Mouse (Mus musculus) cerebellum, adult 8-10 months (tissue): Measurements from ENCODE around the gene Tmbim4.
A peak's percentile ranks its signal among the peaks of the same experiment; 100 is the strongest.

ENCODE experiments used
- DNase-seq: peaks from one replicate; pipeline ENCODE4 v3.0.0; 2022

The Tmbim4 gene

GRCm38 (mm10) chr10:120201131-120201921 is at the start of gene Tmbim4:
TSS of gene Tmbim4 (plus strand) at chr10:120201590.
- DNase-seq = peak; percentile 5

- DNase-seq = no peak
These were observed 49.7 kb upstream of the Tmbim4 start for GRCm38 (mm10) chr10:120151672-120152071.

GRCm38 (mm10) chr10:120153911-120154310 is 47.5 kb upstream of the Tmbim4 start:
- no peak for DNase-seq

GRCm38 (mm10) chr10:120160533-120160932 is 40.9 kb upstream of the Tmbim4 start:
- no peak for DNase-seq

GRCm38 (mm10) chr10:120162840-120163239 is 38.5 kb upstream of the Tmbim4 start:
- DNase-seq = no peak

- no peak for DNase-seq
These were observed 37.9 kb upstream of the Tmbim4 start for GRCm38 (mm10) chr10:120163490-120163889.

GRCm38 (mm10) chr10:120164931-120165792 is 36.2 kb upstream of the Tmbim4 start:
- DNase-seq = no peak

GRCm38 (mm10) chr10:120165793-120166503 is 35.4 kb upstream of the Tmbim4 start:
- DNase-seq = no peak

- no peak for DNase-seq
These were observed 33.3 kb upstream of the Tmbim4 start for GRCm38 (mm10) chr10:120168070-120168469.

- no peak for DNase-seq
These were observed 32.3 kb upstream of the Tmbim4 start for GRCm38 (mm10) chr10:120169064-120169463.

- DNase-seq = no peak
These were observed 31.5 kb upstream of the Tmbim4 start for GRCm38 (mm10) chr10:120169841-120170240.

- no peak for DNase-seq
These were observed 31.1 kb upstream of the Tmbim4 start for GRCm38 (mm10) chr10:120170277-120170676.

GRCm38 (mm10) chr10:120171340-120171739 is 30.1 kb upstream of the Tmbim4 start:
- no peak for DNase-seq

- DNase-seq = no peak
These were observed 27.1 kb upstream of the Tmbim4 start for GRCm38 (mm10) chr10:120174192-120174705.

GRCm38 (mm10) chr10:120182887-120183286 is 18.5 kb upstream of the Tmbim4 start:
- DNase-seq = no peak

GRCm38 (mm10) chr10:120183342-120183741 is 18.0 kb upstream of the Tmbim4 start:
- DNase-seq = no peak

- DNase-seq = no peak
These were observed 12.9 kb upstream of the Tmbim4 start for GRCm38 (mm10) chr10:120188513-120188912.

GRCm38 (mm10) chr10:120189276-120189675 is 12.1 kb upstream of the Tmbim4 start:
- no peak for DNase-seq

GRCm38 (mm10) chr10:120189782-120190181 is 11.6 kb upstream of the Tmbim4 start:
- no peak for DNase-seq

- no peak for DNase-seq
These were observed 10.2 kb upstream of the Tmbim4 start for GRCm38 (mm10) chr10:120191165-120191564.

GRCm38 (mm10) chr10:120192278-120192677 is 9.1 kb upstream of the Tmbim4 start:
- no peak for DNase-seq

- DNase-seq = no peak
These were observed 8.1 kb upstream of the Tmbim4 start for GRCm38 (mm10) chr10:120193255-120193654.
